Mouse (Mus musculus) CH12.LX (cell line): ENCODE results near the gene Kiss1r. TPM values are rescaled to one million over a fixed set of nuclear protein-coding genes. Genes with fewer than 3 reads are reported as not detected.

Experiments used
- DNase-seq: peaks from one replicate; pipeline ENCODE4 v3.0.0-alpha.2; 2013; ENCODE audit errors: extremely low read depth
- H3K27ac ChIP-seq: 2 replicates; pipeline ENCODE4 v1.5.1; 2012; ENCODE audit warnings: low read depth, mild to moderate bottlenecking, control low read depth, moderate library complexity; ENCODE audit not compliant: insufficient read depth
- H3K27me3 ChIP-seq: replicated peaks from 2 replicates; pipeline ENCODE3; 2012; ENCODE audit warnings: inconsistent platforms
- H3K36me3 ChIP-seq, 2 experiments: replicated peaks in 1 of 2; 2 replicates each; pipeline versions ENCODE3 to v1.6.1; 2012; ENCODE audit warnings: inconsistent platforms in 1 of 2, low read length in 1 of 2, mild to moderate bottlenecking in 1 of 2, mixed read lengths in 1 of 2, moderate library complexity in 1 of 2; ENCODE audit not compliant: control insufficient read depth in 1 of 2, insufficient read depth in 1 of 2
- H3K4me1 ChIP-seq, 2 experiments: 2 replicates each; pipeline ENCODE4 v1.6.1; 2012; ENCODE audit warnings: inconsistent platforms in 1 of 2, moderate library complexity in 1 of 2; ENCODE audit not compliant: insufficient read depth in 2 of 2, control insufficient read depth in 1 of 2
- H3K4me2 ChIP-seq: 2 replicates; pipeline ENCODE4 v1.6.1; 2012; ENCODE audit warnings: low read depth, mild to moderate bottlenecking, control low read depth; ENCODE audit not compliant: poor library complexity, insufficient read depth, severe bottlenecking
- H3K4me3 ChIP-seq, 3 experiments: fragments of 150-350 bp in 1 of 3; sonication (generic) in 1 of 3; replicated peaks in 1 of 3; 2 replicates each; pipeline versions ENCODE3 to v1.5.1; 2011 to 2012; ENCODE audit warnings: low read depth in 2 of 3, low read length in 2 of 3, mild to moderate bottlenecking in 2 of 3, moderate library complexity in 2 of 3, control low read depth in 1 of 3, improper control_type of control experiment in 1 of 3, inconsistent platforms in 1 of 3, mixed read lengths in 1 of 3; ENCODE audit not compliant: poor library complexity in 1 of 3
- H3K79me2 ChIP-seq: replicated peaks from 2 replicates; pipeline ENCODE4 v1.6.1; 2012; ENCODE audit warnings: mild to moderate bottlenecking, moderate library complexity; ENCODE audit not compliant: control insufficient read depth, poor library complexity, insufficient read depth, severe bottlenecking; ENCODE audit errors: extremely low read depth
- H3K9ac ChIP-seq: 2 replicates; pipeline ENCODE4 v1.6.1; 2012; ENCODE audit warnings: low read depth, mild to moderate bottlenecking, control low read depth, moderate library complexity; ENCODE audit not compliant: insufficient read depth
- H3K9me3 ChIP-seq: replicated peaks from 2 replicates; pipeline ENCODE3; 2012; ENCODE audit warnings: low read length, inconsistent platforms, mixed read lengths
- BHLHE40 ChIP-seq: IDR thresholded peaks from 2 replicates; pipeline ENCODE4 v1.6.1; 2011; ENCODE audit warnings: mild to moderate bottlenecking, low read depth, low read length, improper control_type of control experiment
- CHD1 ChIP-seq: IDR thresholded peaks from 2 replicates; pipeline ENCODE4 v1.6.1; 2012; ENCODE audit warnings: low read depth, low read length, improper control_type of control experiment, inconsistent platforms
- CHD2 ChIP-seq: IDR thresholded peaks from 2 replicates; pipeline ENCODE4 v1.6.1; 2011; ENCODE audit warnings: low read length, improper control_type of control experiment
- CTCF ChIP-seq, 2 experiments: IDR thresholded peaks in 1 of 2; conservative IDR thresholded peaks in 1 of 2; 2 replicates each; pipeline ENCODE4 v1.5.1; 2011 to 2012; ENCODE audit warnings: low read depth in 2 of 2, low read length in 2 of 2, improper control_type of control experiment in 1 of 2, inconsistent platforms in 1 of 2, mild to moderate bottlenecking in 1 of 2, moderate library complexity in 1 of 2
- E2F4 ChIP-seq: IDR thresholded peaks from 2 replicates; pipeline ENCODE4 v1.6.1; 2011; ENCODE audit warnings: low read depth, low read length, improper control_type of control experiment; ENCODE audit not compliant: insufficient replicate concordance
- ELF1 ChIP-seq: IDR thresholded peaks from 2 replicates; pipeline ENCODE4 v1.6.1; 2014; ENCODE audit warnings: low read depth, mild to moderate bottlenecking, inconsistent platforms, low read length, improper control_type of control experiment
- EP300 ChIP-seq: IDR thresholded peaks from 2 replicates; pipeline ENCODE4 v1.6.1; 2011; ENCODE audit warnings: low read length, improper control_type of control experiment
- ETS1 ChIP-seq: conservative IDR thresholded peaks from 2 replicates; pipeline ENCODE4 v1.6.1; 2012; ENCODE audit warnings: low read depth, mild to moderate bottlenecking, inconsistent platforms, low read length, improper control_type of control experiment, moderate library complexity
- GABPA ChIP-seq: IDR thresholded peaks from 2 replicates; pipeline ENCODE4 v1.6.1; 2012; ENCODE audit warnings: low read depth, low read length, improper control_type of control experiment, inconsistent platforms; ENCODE audit not compliant: insufficient replicate concordance
- HCFC1 ChIP-seq: IDR thresholded peaks from 2 replicates; pipeline ENCODE4 v1.6.1; 2012; ENCODE audit warnings: low read depth, mild to moderate bottlenecking, inconsistent platforms, low read length, improper control_type of control experiment
- IRF4 ChIP-seq: IDR thresholded peaks from 2 replicates; pipeline ENCODE4 v1.6.1; 2014; ENCODE audit warnings: low read depth, mild to moderate bottlenecking, inconsistent platforms, low read length, improper control_type of control experiment
- JUN ChIP-seq: IDR thresholded peaks from 2 replicates; pipeline ENCODE4 v1.6.1; 2011; ENCODE audit warnings: low read depth, mild to moderate bottlenecking, low read length, improper control_type of control experiment, moderate library complexity; ENCODE audit not compliant: insufficient read depth
- JUND ChIP-seq: conservative IDR thresholded peaks from 2 replicates; pipeline ENCODE4 v1.6.1; 2011; ENCODE audit warnings: low read depth, low read length, improper control_type of control experiment
- KAT2A ChIP-seq: IDR thresholded peaks from 2 replicates; pipeline ENCODE4 v1.6.1; 2012; ENCODE audit warnings: low read length, improper control_type of control experiment, inconsistent platforms; ENCODE audit not compliant: insufficient replicate concordance
- MAFK ChIP-seq: IDR thresholded peaks from 2 replicates; pipeline ENCODE4 v1.6.1; 2011; ENCODE audit warnings: low read length, improper control_type of control experiment; ENCODE audit not compliant: insufficient replicate concordance
- MAX ChIP-seq: IDR thresholded peaks from 2 replicates; pipeline ENCODE4 v1.6.1; 2011; ENCODE audit warnings: low read length, improper control_type of control experiment
- MAZ ChIP-seq: IDR thresholded peaks from 2 replicates; pipeline ENCODE4 v1.6.1; 2012; ENCODE audit warnings: low read depth, mild to moderate bottlenecking, inconsistent platforms, low read length, improper control_type of control experiment, moderate library complexity
- MEF2A ChIP-seq: IDR thresholded peaks from 2 replicates; pipeline ENCODE4 v1.6.1; 2014; ENCODE audit warnings: low read depth, mild to moderate bottlenecking, inconsistent platforms, low read length, improper control_type of control experiment, borderline replicate concordance
- MXI1 ChIP-seq: IDR thresholded peaks from 2 replicates; pipeline ENCODE4 v1.6.1; 2011; ENCODE audit warnings: mild to moderate bottlenecking, low read depth, low read length, improper control_type of control experiment
- MYC ChIP-seq: IDR thresholded peaks from 2 replicates; pipeline ENCODE4 v1.6.1; 2011; ENCODE audit warnings: low read depth, mild to moderate bottlenecking, improper control_type of control experiment, low read length
- NELFE ChIP-seq: IDR thresholded peaks from 2 replicates; pipeline ENCODE4 v1.6.1; 2011; ENCODE audit warnings: low read depth, low read length, improper control_type of control experiment
- NRF1 ChIP-seq: IDR thresholded peaks from 2 replicates; pipeline ENCODE4 v1.6.1; 2014; ENCODE audit warnings: low read depth, mild to moderate bottlenecking, inconsistent platforms, low read length, improper control_type of control experiment, moderate library complexity
- PAX5 ChIP-seq: IDR thresholded peaks from 2 replicates; pipeline ENCODE4 v1.6.1; 2012; ENCODE audit warnings: low read length, inconsistent platforms, mixed read lengths
- POLR2A ChIP-seq: IDR thresholded peaks from 2 replicates; pipeline ENCODE4 v1.6.1; 2011; ENCODE audit warnings: low read depth, mild to moderate bottlenecking, improper control_type of control experiment, low read length
- POLR2AphosphoS2 ChIP-seq: IDR thresholded peaks from 2 replicates; pipeline ENCODE4 v1.6.1; 2011; ENCODE audit warnings: low read depth, low read length, improper control_type of control experiment
- RAD21 ChIP-seq: IDR thresholded peaks from 2 replicates; pipeline ENCODE4 v1.6.1; 2011; ENCODE audit warnings: low read depth, mild to moderate bottlenecking, low read length, improper control_type of control experiment, moderate library complexity
- RCOR1 ChIP-seq: conservative IDR thresholded peaks from 2 replicates; pipeline ENCODE4 v1.6.1; 2012; ENCODE audit warnings: low read depth, mild to moderate bottlenecking, inconsistent platforms, low read length, improper control_type of control experiment
- SIN3A ChIP-seq: IDR thresholded peaks from 2 replicates; pipeline ENCODE4 v1.6.1; 2012; ENCODE audit warnings: low read length, improper control_type of control experiment, inconsistent platforms
- SMC3 ChIP-seq: IDR thresholded peaks from 2 replicates; pipeline ENCODE4 v1.6.1; 2011; ENCODE audit warnings: low read depth, low read length, improper control_type of control experiment
- TBP ChIP-seq: conservative IDR thresholded peaks from 2 replicates; pipeline ENCODE4 v1.6.1; 2011; ENCODE audit warnings: low read depth, low read length, improper control_type of control experiment
- TCF12 ChIP-seq: IDR thresholded peaks from 2 replicates; pipeline ENCODE4 v1.6.1; 2014; ENCODE audit warnings: low read depth, mild to moderate bottlenecking, inconsistent platforms, low read length, improper control_type of control experiment
- UBTF ChIP-seq: IDR thresholded peaks from 2 replicates; pipeline ENCODE4 v1.6.1; 2012; ENCODE audit warnings: low read depth, mild to moderate bottlenecking, inconsistent platforms, low read length, improper control_type of control experiment, moderate library complexity
- USF1 ChIP-seq: IDR thresholded peaks from 2 replicates; pipeline ENCODE4 v1.6.1; 2014; ENCODE audit warnings: low read depth, mild to moderate bottlenecking, inconsistent platforms, low read length, improper control_type of control experiment
- USF2 ChIP-seq: conservative IDR thresholded peaks from 2 replicates; pipeline ENCODE4 v1.6.1; 2011; ENCODE audit warnings: low read depth, low read length, improper control_type of control experiment
- ZC3H11A ChIP-seq: IDR thresholded peaks from 2 replicates; pipeline ENCODE4 v1.6.1; 2012; ENCODE audit warnings: low read depth, mild to moderate bottlenecking, inconsistent platforms, low read length, improper control_type of control experiment
- ZKSCAN1 ChIP-seq: IDR thresholded peaks from 2 replicates; pipeline ENCODE4 v1.6.1; 2012; ENCODE audit warnings: low read depth, inconsistent platforms, low read length, improper control_type of control experiment, borderline replicate concordance
- ZMIZ1 ChIP-seq: IDR thresholded peaks from 2 replicates; pipeline ENCODE4 v1.6.1; 2012; ENCODE audit warnings: low read depth, mild to moderate bottlenecking, inconsistent platforms, low read length, improper control_type of control experiment
- ZNF384 ChIP-seq: IDR thresholded peaks from 2 replicates; pipeline ENCODE4 v1.6.1; 2012; ENCODE audit warnings: low read depth, low read length, improper control_type of control experiment, inconsistent platforms
- dilution Hi-C: fragments of 300-500 bp; cut with MboI; formaldehyde crosslinking; loops from 2 replicates; pipeline ENCODE4 v1.14.3; 2020; ENCODE audit warnings: low sequenced_read_pairs; ENCODE audit not compliant: extremely low pct_unique_long_range_greater_than_20kb, extremely low pct_ligation_motif_present
- in situ Hi-C: fragments of 300-500 bp; cut with MboI; formaldehyde crosslinking; loops from 3 replicates; pipeline ENCODE4 v1.14.3; 2019; ENCODE audit warnings: low sequenced_read_pairs, low pct_ligation_motif_present, low pct_unique_long_range_greater_than_20kb, mixed read lengths
- polyA plus RNA-seq: library from polyadenylated mRNA; unstranded; fragments of >175 nt; gene quantifications from 2 replicates; pipeline ENCODE4 v1.2.1, GENCODE M21; 2012; ENCODE audit warnings: low read depth; ENCODE audit not compliant: insufficient read length
- total RNA-seq, 2 experiments: library from RNA; depleted of rRNA; stranded (reverse); fragments of 300-350 nt in 1 of 2; fragments of >200 nt in 1 of 2; gene quantifications; 2 replicates each; pipeline ENCODE4 v1.2.3; 2012 to 2014

Gene Kiss1r
- total and polyA plus RNA-seq, 3 experiments = 0.17 to 0.76 (median 0.24) TPM

DNA sequence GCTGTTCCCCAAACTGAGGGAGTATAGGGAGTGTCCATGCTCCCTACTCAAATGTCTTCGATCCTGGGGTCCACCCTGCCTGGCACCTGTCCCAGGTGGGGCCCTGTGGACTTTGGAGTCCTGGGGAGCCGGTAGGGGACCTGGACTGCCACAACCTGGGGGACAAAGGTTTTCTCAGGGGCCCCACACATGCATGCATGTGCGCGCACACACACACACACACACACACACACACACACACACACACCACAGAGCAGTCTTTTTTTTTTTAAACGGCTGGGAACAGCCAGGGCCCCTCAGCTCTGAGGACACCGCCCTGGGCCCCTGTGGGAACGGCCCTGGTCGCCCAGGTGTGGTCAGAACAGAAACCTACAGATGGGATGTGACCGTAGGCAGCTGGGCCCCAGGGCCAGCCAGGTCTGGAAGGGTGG lies 26.7 kb downstream of the Kiss1r start:
- Histone ChIP-seq H3K4me3 (no peak overlapping the region), H3K36me3 (peaks cover 43 to 83% of the 10 kb centered on the region in 2 experiments), H3K27me3 (no peaks in the 10 kb centered on the region), H3K4me1 (peaks cover 57 to 93% of the 10 kb centered on the region in 2 experiments), H3K79me2 (peaks cover 70% of the 10 kb centered on the region), H3K4me2 (0 out of 2 replicates have a peak overlapping the region, but pooled peaks have one; percentile 5), H3K9ac (0 out of 2 replicates have a peak overlapping the region, but pooled peaks have one; percentile 14), H3K27ac (peak overlapping the region; percentile 89), H3K9me3 (no peaks in the 10 kb centered on the region)
- DNase-seq = peak; percentile 70
- in situ Hi-C loops (no loop called here), dilution Hi-C loops (no loop called here)
- TF ChIP-seq JUN (no peak), CHD2 (peak; percentile 87), HCFC1 (no peak), BHLHE40 (peak; percentile 93), IRF4 (peak; percentile 94), ZNF384 (peak; percentile 98), ETS1 (peak; percentile 85), KAT2A (no peak), RCOR1 (no peak), POLR2A (no peak), USF1 (no peak), RAD21 (no peak), UBTF (no peak), MAFK (no peak), MAZ (peak; percentile 74), TCF12 (peak; percentile 100), USF2 (no peak), MAX (no peak), MYC (no peak), GABPA (no peak), ELF1 (0 out of 2 replicates have a peak, but pooled peaks have one; percentile 15), SIN3A (peak; percentile 39), NELFE (no peak), ZKSCAN1 (no peak; the same call in 1 of the 2 replicates), MEF2A (peak; percentile 93), NRF1 (no peak), TBP (0 out of 2 replicates have a peak, but pooled peaks have one; percentile 18), ZMIZ1 (no peak), E2F4 (no peak), JUND (no peak), MXI1 (0 out of 2 replicates have a peak, but pooled peaks have one; percentile 70), CTCF (conservative IDR thresholded peaks at IDR 0.05 in 1 of 2, IDR thresholded peaks at IDR 0.05 in 1 of 2; ENCODE audit: low read depth in 2 of 2, low read length in 2 of 2) (no peak), CHD1 (no peak), ZC3H11A (no peak), EP300 (peak; percentile 87), POLR2AphosphoS2 (0 out of 2 replicates have a peak, but pooled peaks have one; percentile 28), SMC3 (0 out of 2 replicates have a peak, but pooled peaks have one; percentile 4), PAX5 (no peak)
